Mouse (Mus musculus): ENCODE measurements around the gene Arhgef28.

GRCm38 (mm10) chr13:97941099-97941498 lies 265.1 kb downstream of the Arhgef28 start:
- TF ChIP-seq CTCF (IDR thresholded peaks at IDR 0.05; ENCODE audit: borderline replicate concordance, extremely low read depth, insufficient read depth, insufficient read length) (no peak), POLR2A (IDR thresholded peaks at IDR 0.05; ENCODE audit: borderline replicate concordance, extremely low read depth, insufficient read depth, insufficient read length, poor library complexity, severe bottlenecking) (no peak)
